Mouse (Mus musculus): ENCODE data around the gene Gm11361. TPM values are rescaled to one million over a fixed set of nuclear protein-coding genes. Genes with fewer than 3 reads are reported as not detected.

The Gm11361 gene
- 0.98 and 1.3 TPM in 2 replicates for polyA plus RNA-seq (2021; fragmentation: Nextera tagmentation)
- long read RNA-seq, experiment 1, partial matches to known transcripts: 0 of 1 reads
- long read RNA-seq, experiment 1, other reads (novel, unspliced or antisense): 0 of 1 reads
- long read RNA-seq, experiment 2, transcript Gm11361-201 (1 exons, 607 nt): major isoform, 5 of 5 reads
- long read RNA-seq, experiment 2, partial matches to known transcripts: 0 of 5 reads
- long read RNA-seq, experiment 2, other reads (novel, unspliced or antisense): 0 of 5 reads

DNA sequence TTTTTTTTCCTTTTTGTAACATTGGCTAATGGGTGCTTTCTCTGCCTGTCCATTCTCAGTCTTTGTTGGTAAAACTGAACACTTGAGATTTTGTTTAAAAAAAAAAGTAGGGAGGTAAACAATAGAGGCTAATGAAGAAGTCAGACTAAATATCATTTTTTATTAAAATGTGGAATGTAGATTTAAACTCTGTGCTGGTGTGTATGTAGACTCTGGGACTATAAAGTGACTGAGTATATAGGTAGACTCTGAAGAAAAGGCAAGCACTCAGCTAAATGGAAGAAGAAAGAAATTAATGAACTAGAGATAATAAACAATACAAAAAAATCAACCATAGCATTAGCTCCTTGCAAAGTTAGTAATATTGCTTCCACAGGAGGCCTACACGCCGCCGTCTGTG is at the start of gene Gm11361:
Gm11361 (plus strand) TSS at position 301 of the 400 bp plus-strand sequence.

Other genes starting within 250 kb of the Gm11361 start
- gene Prl4a1, start 241.3 kb upstream of the Gm11361 start, polyA plus RNA-seq (2021; fragmentation: Nextera tagmentation): not detected in 2 replicates
- not detected in 2 replicates for gene Prl5a1, start 115.0 kb upstream of the Gm11361 start, polyA plus RNA-seq (2021; fragmentation: Nextera tagmentation)

All from left cerebral cortex, adult 6 months (tissue).